Mouse (Mus musculus): ENCODE measurements around the gene Nfia.

- TF ChIP-seq POLR2A (IDR thresholded peaks at IDR 0.05; ENCODE audit: insufficient read depth, low read depth, low read length) (no peak), CTCF (IDR thresholded peaks at IDR 0.05; ENCODE audit: insufficient read depth, low read depth, low read length) (no peak)
Observed at GRCm38 (mm10) chr4:97823512-97823911, 51.0 kb downstream of the Nfia start.
